Mouse (Mus musculus): ENCODE data around the gene Mmd. TPM values are rescaled to one million over a fixed set of nuclear protein-coding genes. Genes with fewer than 3 reads are reported as not detected.

Mmd gene
- 25.4 and 25.9 TPM in 2 replicates for polyA plus RNA-seq (2012; rRNA removed)

GRCm38 (mm10) chr11:90249025-90249650, at the start of gene Mmd:
Mmd (plus strand) TSS chr11:90249456.

Other genes starting within 250 kb of the Mmd start
- gene Pctp, start 246.6 kb upstream of the Mmd start, polyA plus RNA-seq (2012; rRNA removed), result 17.8 and 24.3 TPM in 2 replicates
- gene Tmem100, start 219.1 kb upstream of the Mmd start, polyA plus RNA-seq (2012; rRNA removed), result 0.31 and 0.48 TPM in 2 replicates
- gene Gm45716, start 61.8 kb upstream of the Mmd start, polyA plus RNA-seq (2012; rRNA removed), result 5.1 and 5.4 TPM in 2 replicates
- 5.0 and 6.2 TPM in 2 replicates for gene Hlf, start 141.4 kb downstream of the Mmd start, polyA plus RNA-seq (2012; rRNA removed)